Mouse (Mus musculus): Measurements from ENCODE around the gene F12.

GRCm38 (mm10) chr13:55420018-55420932, 6.3 kb downstream of the F12 start:
- TF ChIP-seq CTCF (conservative IDR thresholded peaks at IDR 0.05; ENCODE audit: insufficient read depth, insufficient read length, low read depth, low read length) (no peak), POLR2A (IDR thresholded peaks at IDR 0.05; ENCODE audit: low read depth, low read length) (no peak)

All from kidney, adult 2 months (tissue).